Mouse (Mus musculus) CH12.LX (cell line): ENCODE results near the gene Serpine2.

Source experiments
- CHD2 ChIP-seq: IDR thresholded peaks from 2 replicates; pipeline ENCODE4 v1.6.1; 2011; ENCODE audit warnings: low read length, improper control_type of control experiment
- SIN3A ChIP-seq: IDR thresholded peaks from 2 replicates; pipeline ENCODE4 v1.6.1; 2012; ENCODE audit warnings: low read length, improper control_type of control experiment, inconsistent platforms

GRCm38 (mm10) chr1:79882648-79883047 is 21.7 kb upstream of the Serpine2 start:
- TF ChIP-seq SIN3A (no peak), CHD2 (no peak)
